Mouse (Mus musculus): ENCODE measurements at regions not wholly inside any gene's neighbourhood (a gene's known extent, or its start where the extent isn't known, plus 50 kb on each side); places are given as distances from the start of the nearest gene placed in this dataset.

GRCm38 (mm10) chr8:26672486-26673395 lies 304.4 kb upstream of the Zfp703 start:
- DNase-seq (ENCODE audit: extremely low spot score, low read depth, low spot score): no peak

- no peak for DNase-seq (ENCODE audit: extremely low spot score, low read depth, low spot score)
Observed at GRCm38 (mm10) chr8:26677584-26678138, 299.5 kb upstream of the Zfp703 start.

GRCm38 (mm10) chr8:26680891-26681381 lies 296.2 kb upstream of the Zfp703 start:
- no peak for DNase-seq (ENCODE audit: extremely low spot score, low read depth, low spot score)

GRCm38 (mm10) chr8:26687146-26687545 lies 290.0 kb upstream of the Zfp703 start:
- DNase-seq (ENCODE audit: extremely low spot score, low read depth, low spot score): no peak

- DNase-seq (ENCODE audit: extremely low spot score, low read depth, low spot score): no peak
Observed at GRCm38 (mm10) chr8:26688035-26688434, 289.1 kb upstream of the Zfp703 start.

GRCm38 (mm10) chr8:26688745-26689478 lies 288.2 kb upstream of the Zfp703 start:
- DNase-seq (ENCODE audit: extremely low spot score, low read depth, low spot score): no peak

- no peak for DNase-seq (ENCODE audit: extremely low spot score, low read depth, low spot score)
Observed at GRCm38 (mm10) chr8:26689479-26690177, 287.5 kb upstream of the Zfp703 start.

GRCm38 (mm10) chr8:26690178-26690735 lies 286.9 kb upstream of the Zfp703 start:
- DNase-seq (ENCODE audit: extremely low spot score, low read depth, low spot score): no peak

- no peak for DNase-seq (ENCODE audit: extremely low spot score, low read depth, low spot score)
Observed at GRCm38 (mm10) chr8:26697579-26698084, 279.5 kb upstream of the Zfp703 start.

- no peak for DNase-seq (ENCODE audit: extremely low spot score, low read depth, low spot score)
Observed at GRCm38 (mm10) chr8:26698580-26698979, 278.5 kb upstream of the Zfp703 start.

GRCm38 (mm10) chr8:26706048-26706767 lies 270.9 kb upstream of the Zfp703 start:
- no peak for DNase-seq (ENCODE audit: extremely low spot score, low read depth, low spot score)

GRCm38 (mm10) chr8:26706768-26707156 lies 270.4 kb upstream of the Zfp703 start:
- DNase-seq (ENCODE audit: extremely low spot score, low read depth, low spot score): no peak

GRCm38 (mm10) chr8:26713836-26714235 lies 263.3 kb upstream of the Zfp703 start:
- no peak for DNase-seq (ENCODE audit: extremely low spot score, low read depth, low spot score)

GRCm38 (mm10) chr8:26714714-26715113 lies 262.4 kb upstream of the Zfp703 start:
- DNase-seq (ENCODE audit: extremely low spot score, low read depth, low spot score): no peak

GRCm38 (mm10) chr8:26718409-26719355 lies 258.4 kb upstream of the Zfp703 start:
- DNase-seq (ENCODE audit: extremely low spot score, low read depth, low spot score): no peak

GRCm38 (mm10) chr8:26722766-26723165 lies 254.4 kb upstream of the Zfp703 start:
- no peak for DNase-seq (ENCODE audit: extremely low spot score, low read depth, low spot score)

- DNase-seq (ENCODE audit: extremely low spot score, low read depth, low spot score): no peak
Observed at GRCm38 (mm10) chr8:26724628-26725027, 252.5 kb upstream of the Zfp703 start.

- DNase-seq (ENCODE audit: extremely low spot score, low read depth, low spot score): no peak
Observed at GRCm38 (mm10) chr8:26725521-26725920, 251.6 kb upstream of the Zfp703 start.

- no peak for DNase-seq (ENCODE audit: extremely low spot score, low read depth, low spot score)
Observed at GRCm38 (mm10) chr8:26729351-26729750, 247.8 kb upstream of the Zfp703 start.
